Mouse (Mus musculus): ENCODE measurements around the gene Tunar.

DNA sequence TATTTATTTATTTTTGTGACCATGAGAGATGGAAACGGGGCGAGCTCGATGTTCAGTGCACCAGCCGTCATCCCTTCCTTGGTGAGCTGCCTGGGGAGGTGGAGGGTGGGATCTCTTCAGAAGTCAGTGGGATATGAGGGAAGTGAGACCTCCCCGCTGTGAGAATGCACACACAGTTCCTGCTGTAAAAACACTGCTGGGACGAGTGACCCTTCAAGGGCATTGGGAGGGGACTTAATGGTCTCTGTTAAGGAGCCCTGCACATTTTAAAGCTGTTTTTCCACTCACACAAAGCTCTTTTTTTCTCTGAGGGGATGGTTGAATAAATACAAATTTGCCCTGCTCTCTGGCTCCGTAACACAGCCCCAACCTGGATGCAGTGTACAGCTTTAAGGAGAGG, 49.1 kb downstream of the Tunar start:
- TF ChIP-seq CTCF (conservative IDR thresholded peaks at IDR 0.05; ENCODE audit: low read length) (no peak), POU5F1 (IDR thresholded peaks at IDR 0.05; ENCODE audit: borderline replicate concordance, low read length) (no peak), NANOG (IDR thresholded peaks at IDR 0.05; ENCODE audit: borderline replicate concordance, low read length) (no peak; the same call in 1 of the 2 replicates)
